Mouse (Mus musculus): ENCODE data around the gene Ppp1r14b.

GRCm38 (mm10) chr19:6974211-6975205, at the start of gene Ppp1r14b:
- TF ChIP-seq GATA1 (IDR thresholded peaks at IDR 0.05; ENCODE audit: borderline replicate concordance, low read length), result no peak
- TF ChIP-seq FLI1 (IDR thresholded peaks at IDR 0.05; ENCODE audit: low read length), result no peak

Data from megakaryocyte, embryonic 14.5 days (primary cell).